Mouse (Mus musculus) heart, embryonic 16.5 days (tissue): ENCODE results near the gene 1700010B08Rik. TPM values are rescaled to one million over a fixed set of nuclear protein-coding genes. Genes with fewer than 3 reads are reported as not detected.

Experiments
- microRNA-seq: library from miRNA; unstranded; fragments of <30 nt; microRNA quantifications from one replicate; pipeline ENCODE4, GENCODE M21; 2017
- polyA plus RNA-seq: library from polyadenylated mRNA; unstranded; fragments of >200 nt; fragmentation: Nextera tagmentation; extraction: Ambion mirVana; gene quantifications from 2 replicates; pipeline ENCODE4 v1.2.1, GENCODE M21; 2015

Gene 1700010B08Rik
- polyA plus RNA-seq, 1 experiment from 2014 or later = not detected

Small RNA genes lying within 50 kb of the gene (microRNA-seq; reads per million reads assigned to microRNA genes)
- gene Mir6340 = not detected

Other genes starting within 250 kb of the 1700010B08Rik start
- not detected in 2 replicates for gene 1700021F07Rik, start 196.8 kb upstream of the 1700010B08Rik start, polyA plus RNA-seq
- gene Ankrd60, start 141.1 kb upstream of the 1700010B08Rik start, polyA plus RNA-seq = not detected in 2 replicates
- gene Rab22a, start 59.7 kb upstream of the 1700010B08Rik start, polyA plus RNA-seq = 32.0 and 34.2 TPM in 2 replicates
- gene Vapb, start 18.1 kb downstream of the 1700010B08Rik start, polyA plus RNA-seq = 13.3 and 20.7 TPM in 2 replicates